Mouse (Mus musculus) thymus, postnatal 14 days (tissue): Measurements from ENCODE around the gene Nfyb.

Experiments
- DNase-seq: peaks from one replicate; pipeline ENCODE4 v3.0.0; 2021

Gene Nfyb

GRCm38 (mm10) chr10:82741876-82742275 lies 22.1 kb downstream of the Nfyb start:
- DNase-seq = no peak

GRCm38 (mm10) chr10:82741354-82741753 lies 22.6 kb downstream of the Nfyb start:
- DNase-seq = no peak

GRCm38 (mm10) chr10:82699296-82699941 lies 64.5 kb downstream of the Nfyb start:
- DNase-seq = peak; percentile 58

- peak; percentile 95 for DNase-seq
Observed at GRCm38 (mm10) chr10:82698712-82699261, 65.2 kb downstream of the Nfyb start.
